Mouse (Mus musculus) hindbrain, embryonic 13.5 days (tissue): ENCODE measurements at regions not wholly inside any gene's neighbourhood (a gene's known extent, or its start where the extent isn't known, plus 50 kb on each side); places are given as distances from the start of the nearest gene placed in this dataset.

Experiments
- ATAC-seq: fragments of 200-750 bp; cut with Nextera tagmentation; 2 replicates; pipeline ENCODE4 v1.8.0; 2017; ENCODE audit warnings: moderate TSS enrichment; ENCODE audit not compliant: low FRiP score
- H3K27ac ChIP-seq: fragments of 300-500 bp; sonication (generic); 2 replicates; pipeline ENCODE4 v1.5.1; 2015; ENCODE audit warnings: inconsistent platforms, mild to moderate bottlenecking, moderate library complexity
- H3K27me3 ChIP-seq: fragments of 300-500 bp; sonication (generic); 2 replicates; pipeline ENCODE4 v1.6.1; 2015; ENCODE audit warnings: mild to moderate bottlenecking, inconsistent platforms
- H3K36me3 ChIP-seq: fragments of 300-500 bp; sonication (generic); 2 replicates; pipeline ENCODE4 v1.6.1; 2015; ENCODE audit warnings: mild to moderate bottlenecking, inconsistent platforms
- H3K4me1 ChIP-seq: fragments of 300-500 bp; sonication (generic); replicated peaks from 2 replicates; pipeline ENCODE4 v1.6.1; 2015; ENCODE audit warnings: inconsistent platforms
- H3K4me2 ChIP-seq: fragments of 300-500 bp; sonication (generic); 2 replicates; pipeline ENCODE4 v1.6.1; 2015; ENCODE audit warnings: inconsistent platforms, mild to moderate bottlenecking, moderate library complexity
- H3K4me3 ChIP-seq: fragments of 300-500 bp; sonication (generic); 2 replicates; pipeline ENCODE4 v1.5.1; 2015; ENCODE audit warnings: mild to moderate bottlenecking, inconsistent platforms
- H3K9ac ChIP-seq: fragments of 300-500 bp; sonication (generic); 2 replicates; pipeline ENCODE4 v1.6.1; 2015; ENCODE audit warnings: mild to moderate bottlenecking, inconsistent platforms
- H3K9me3 ChIP-seq: fragments of 300-500 bp; sonication (generic); 2 replicates; pipeline ENCODE4 v1.6.1; 2016; ENCODE audit warnings: inconsistent platforms
- WGBS: fragments of 180-500 bp; shearing (Covaris S2); methylation state at CpG from one replicate; pipeline ENCODE4 v1.1.7; 2015; 5-methylcytosine and 5-hydroxymethylcytosine counted together

- Histone ChIP-seq H3K27ac (no peak overlapping the region; the same call in 1 of the 2 replicates), H3K4me1 (no peaks in the 10 kb centered on the region), H3K4me3 (no peak overlapping the region), H3K4me2 (no peak overlapping the region), H3K9ac (no peak overlapping the region), H3K36me3 (no peaks in the 10 kb centered on the region), H3K9me3 (no peaks in the 10 kb centered on the region), H3K27me3 (peaks cover 23% of the 10 kb centered on the region; the same call in 1 of the 2 replicates)
- 35% methylated on average over 2 of the region's 2 CpGs for WGBS
- no peak for ATAC-seq
Observed at GRCm38 (mm10) chrX:167088438-167088837, 120.7 kb downstream of the Tmsb4x start.

DNA sequence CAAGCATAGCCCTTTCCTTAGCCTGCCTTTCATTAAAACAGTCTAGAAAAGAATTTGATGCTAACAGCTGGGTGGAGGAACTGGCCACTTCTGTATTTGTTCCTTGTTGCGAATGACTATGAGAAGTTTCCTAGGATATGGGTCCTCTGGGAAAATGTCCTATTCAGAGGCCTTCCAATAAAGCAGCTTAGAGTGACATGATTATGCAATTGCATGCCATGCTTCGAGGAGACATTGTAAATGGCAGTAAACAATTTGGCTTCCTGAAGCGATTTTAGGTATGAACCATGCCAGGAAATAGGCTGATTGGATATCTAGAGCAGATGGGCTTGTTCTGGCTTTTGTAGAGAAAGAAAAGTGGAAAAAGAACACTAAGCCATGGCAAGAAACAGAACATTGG, 128.3 kb downstream of the Tmsb4x start:
- Histone ChIP-seq H3K4me3 (no peak overlapping the region), H3K36me3 (no peaks in the 10 kb centered on the region), H3K4me1 (no peaks in the 10 kb centered on the region), H3K9ac (no peak overlapping the region), H3K27me3 (peaks cover 36% of the 10 kb centered on the region), H3K9me3 (no peaks in the 10 kb centered on the region), H3K27ac (no peak overlapping the region), H3K4me2 (no peak overlapping the region)
- no peak for ATAC-seq
- 58% methylated on average over 3 of the region's 3 CpGs for WGBS

DNA sequence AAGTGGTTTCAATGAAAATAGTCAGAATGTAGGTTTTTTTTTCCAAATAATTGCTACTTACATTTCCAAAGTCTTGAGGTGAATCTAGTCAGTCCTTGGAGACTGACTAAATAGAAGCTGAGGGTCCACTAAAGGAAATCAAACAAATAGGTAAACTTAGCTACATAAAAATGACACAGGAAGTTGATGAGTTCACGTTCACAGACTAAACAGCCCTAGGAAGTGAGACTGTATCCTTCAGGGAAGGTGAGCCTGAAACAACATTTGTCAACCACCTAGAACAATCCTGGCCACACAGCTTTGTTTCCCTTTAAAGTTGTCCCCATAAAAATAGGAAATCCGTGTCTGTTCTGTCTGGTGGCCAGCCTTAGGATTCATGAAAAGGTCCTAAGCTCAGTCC, 140.0 kb downstream of the Tmsb4x start:
- Histone ChIP-seq H3K27me3 (peaks cover 46% of the 10 kb centered on the region; the same call in 1 of the 2 replicates), H3K9me3 (no peaks in the 10 kb centered on the region), H3K36me3 (no peaks in the 10 kb centered on the region), H3K4me3 (no peak overlapping the region), H3K9ac (no peak overlapping the region), H3K4me2 (no peak overlapping the region), H3K4me1 (no peaks in the 10 kb centered on the region), H3K27ac (no peak overlapping the region)
- WGBS, result 82% methylated on average over 2 of the region's 2 CpGs
- no peak for ATAC-seq

DNA sequence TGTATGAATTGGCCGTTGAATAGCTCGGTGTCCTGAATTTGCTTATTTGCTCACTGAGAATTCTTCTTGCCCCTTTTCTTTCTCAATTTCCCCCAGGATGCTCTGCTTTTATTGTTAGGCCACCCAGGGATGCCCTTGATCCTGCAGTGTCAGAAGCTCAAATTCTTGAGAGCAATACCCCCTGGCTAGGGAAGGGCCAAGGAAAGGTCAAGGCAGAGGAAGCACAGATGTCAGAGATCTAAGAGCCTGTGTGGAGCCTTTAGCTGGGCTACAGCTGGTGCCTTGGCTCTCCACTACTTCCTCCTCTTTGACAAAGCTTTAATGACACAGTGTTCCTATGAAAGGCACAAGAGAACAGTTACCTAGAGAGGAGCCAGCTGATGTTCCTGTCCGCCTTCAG, 141.2 kb downstream of the Tmsb4x start:
- H3K9me3 ChIP-seq, result no peaks in the 10 kb centered on the region
- peaks cover 49% of the 10 kb centered on the region; the same call in 1 of the 2 replicates for H3K27me3 ChIP-seq
- no peak overlapping the region for H3K4me3 ChIP-seq
- ATAC-seq, result no peak
- 81% methylated on average over 3 of the region's 3 CpGs for WGBS
- no peak overlapping the region for H3K4me2 ChIP-seq
- H3K9ac ChIP-seq, result no peak overlapping the region
- no peaks in the 10 kb centered on the region for H3K4me1 ChIP-seq
- no peak overlapping the region for H3K27ac ChIP-seq
- no peaks in the 10 kb centered on the region for H3K36me3 ChIP-seq

GRCm38 (mm10) chrX:167063881-167064280, 145.2 kb downstream of the Tmsb4x start:
- Histone ChIP-seq H3K4me3 (no peak overlapping the region), H3K9ac (no peak overlapping the region), H3K9me3 (no peaks in the 10 kb centered on the region), H3K27ac (no peak overlapping the region), H3K4me1 (no peaks in the 10 kb centered on the region), H3K27me3 (peaks cover 47% of the 10 kb centered on the region; the same call in 1 of the 2 replicates), H3K36me3 (no peaks in the 10 kb centered on the region), H3K4me2 (no peak overlapping the region)
- 59% methylated on average over 4 of the region's 4 CpGs for WGBS
- no peak for ATAC-seq

GRCm38 (mm10) chrX:167052456-167052855, 156.7 kb downstream of the Tmsb4x start:
- H3K4me3 ChIP-seq, result no peak overlapping the region
- H3K4me1 ChIP-seq, result no peaks in the 10 kb centered on the region
- 69% methylated on average over 10 of the region's 10 CpGs for WGBS
- no peak overlapping the region for H3K9ac ChIP-seq
- no peaks in the 10 kb centered on the region for H3K9me3 ChIP-seq
- ATAC-seq, result no peak
- peaks cover 48% of the 10 kb centered on the region; the same call in 1 of the 2 replicates for H3K27me3 ChIP-seq
- no peaks in the 10 kb centered on the region for H3K36me3 ChIP-seq
- no peak overlapping the region for H3K27ac ChIP-seq
- no peak overlapping the region for H3K4me2 ChIP-seq

DNA sequence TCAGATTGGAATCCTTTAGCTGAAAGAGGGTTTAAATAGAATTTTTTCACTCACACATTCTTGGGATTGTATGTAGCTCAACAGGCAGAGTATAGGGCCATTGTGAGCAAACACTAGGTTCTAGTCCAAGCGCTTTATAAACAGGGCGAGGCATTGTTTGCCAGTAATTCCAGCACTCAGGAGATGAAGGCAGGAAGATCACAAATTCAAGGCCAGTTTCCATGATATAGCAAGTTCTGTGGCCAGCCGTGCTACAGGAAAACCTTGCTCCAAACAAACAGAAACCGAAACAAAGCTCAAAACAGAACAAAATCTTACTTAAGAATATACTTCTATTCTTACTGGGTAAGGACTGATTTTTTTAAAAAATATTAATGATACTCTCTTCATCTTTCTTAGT, 159.0 kb downstream of the Tmsb4x start:
- Histone ChIP-seq H3K27me3 (peaks cover 53% of the 10 kb centered on the region; the same call in 1 of the 2 replicates), H3K27ac (no peak overlapping the region), H3K36me3 (no peaks in the 10 kb centered on the region), H3K9ac (no peak overlapping the region), H3K9me3 (no peaks in the 10 kb centered on the region), H3K4me1 (no peaks in the 10 kb centered on the region), H3K4me3 (no peak overlapping the region), H3K4me2 (no peak overlapping the region)
- 75% methylated on average over 4 of the region's 4 CpGs for WGBS
- no peak for ATAC-seq

DNA sequence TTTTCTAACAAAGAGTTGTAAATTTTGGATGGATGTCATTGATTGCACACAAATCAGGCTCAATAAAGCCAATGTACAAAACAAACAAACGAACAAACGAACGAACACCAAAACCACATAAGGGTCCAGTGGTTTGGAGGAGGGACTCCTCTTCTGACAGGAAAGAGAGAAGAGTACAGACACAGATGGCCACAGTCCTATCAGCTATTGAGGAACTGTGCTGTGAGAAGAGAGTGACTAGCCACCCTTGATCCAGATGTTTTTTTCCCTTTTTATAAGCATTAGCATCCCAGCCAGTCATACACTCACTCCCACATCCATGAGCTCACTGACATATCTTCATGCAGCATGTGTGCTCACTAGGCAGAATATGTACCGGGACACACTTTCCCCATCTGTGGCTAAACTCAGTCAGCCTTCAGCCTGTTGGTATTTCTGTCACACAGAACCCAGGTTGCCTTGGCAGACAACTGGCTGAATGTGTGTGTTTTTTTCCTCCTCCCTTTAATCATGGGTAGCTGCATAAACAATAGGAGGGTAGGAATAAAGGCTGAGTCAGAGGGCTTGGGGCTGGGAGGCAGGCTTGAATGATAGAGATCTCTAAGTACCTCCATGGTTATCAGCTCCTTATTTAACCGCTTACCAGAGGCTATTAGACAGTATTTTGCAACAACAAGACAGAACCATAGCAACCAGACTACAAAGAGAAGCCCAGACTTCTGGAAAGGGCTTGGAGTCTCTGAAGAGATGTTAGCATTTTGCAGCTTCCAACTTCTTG, 159.7 kb downstream of the Tmsb4x start:
- Histone ChIP-seq H3K9me3 (no peaks in the 10 kb centered on the region), H3K27ac (no peak overlapping the region), H3K36me3 (no peaks in the 10 kb centered on the region), H3K4me3 (no peak overlapping the region), H3K27me3 (peaks cover 58% of the 10 kb centered on the region; the same call in 1 of the 2 replicates), H3K9ac (no peak overlapping the region), H3K4me2 (no peak overlapping the region), H3K4me1 (no peaks in the 10 kb centered on the region)
- WGBS, result 68% methylated on average over 5 of the region's 5 CpGs
- ATAC-seq, result peak; percentile 63; the same call in 1 of the 2 replicates

DNA sequence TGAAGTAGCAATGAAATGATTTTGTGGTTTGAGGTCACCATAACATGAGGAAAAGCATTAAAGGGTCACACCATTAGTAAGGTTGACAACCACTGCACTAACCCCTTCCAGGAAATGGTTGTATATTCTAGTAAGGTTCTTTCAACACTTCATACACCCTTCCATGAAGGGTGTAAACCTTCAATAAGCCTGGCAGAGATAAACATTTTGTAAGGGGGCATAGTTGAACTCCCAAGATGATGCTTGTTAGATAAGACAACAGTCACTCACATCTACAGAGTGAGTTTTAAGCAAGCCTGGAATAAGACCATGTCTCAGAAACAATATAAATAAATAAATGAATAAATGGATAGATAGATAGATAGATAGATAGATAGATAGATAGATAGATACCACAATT, 171.1 kb downstream of the Tmsb4x start:
- H3K27me3 ChIP-seq, result peaks cover 29% of the 10 kb centered on the region; the same call in 1 of the 2 replicates
- no peak overlapping the region for H3K4me3 ChIP-seq
- no peak overlapping the region for H3K4me2 ChIP-seq
- H3K9ac ChIP-seq, result no peak overlapping the region
- ATAC-seq, result no peak
- no peaks in the 10 kb centered on the region for H3K4me1 ChIP-seq
- H3K9me3 ChIP-seq, result no peaks in the 10 kb centered on the region
- H3K27ac ChIP-seq, result no peak overlapping the region
- no peaks in the 10 kb centered on the region for H3K36me3 ChIP-seq

DNA sequence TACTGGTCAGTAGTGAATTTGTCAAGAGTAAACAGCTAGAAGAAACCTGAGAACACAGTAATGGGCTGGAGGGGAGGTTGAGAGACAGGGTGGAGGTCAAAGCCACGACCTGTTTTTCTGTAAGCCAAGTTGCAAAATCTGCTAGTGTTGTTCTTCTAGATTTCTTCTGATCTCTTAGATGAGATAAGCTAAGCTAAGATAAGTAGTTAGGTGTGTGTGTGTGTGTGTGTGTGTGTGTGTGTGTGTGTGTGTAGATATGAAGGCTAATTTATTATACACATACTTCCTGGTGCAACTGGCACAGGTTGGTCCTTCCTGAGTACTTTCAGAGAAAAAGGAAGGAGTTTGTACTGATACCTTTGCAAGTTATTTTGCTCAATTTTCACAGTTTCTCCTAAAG, 172.8 kb downstream of the Tmsb4x start:
- no peaks in the 10 kb centered on the region for H3K4me1 ChIP-seq
- WGBS, result 58% methylated on average over 1 of the region's 1 CpGs
- no peaks in the 10 kb centered on the region for H3K9me3 ChIP-seq
- H3K4me3 ChIP-seq, result no peak overlapping the region
- H3K27ac ChIP-seq, result no peak overlapping the region
- peaks cover 36% of the 10 kb centered on the region; the same call in 1 of the 2 replicates for H3K27me3 ChIP-seq
- H3K4me2 ChIP-seq, result no peak overlapping the region
- H3K36me3 ChIP-seq, result no peaks in the 10 kb centered on the region
- no peak overlapping the region for H3K9ac ChIP-seq
- ATAC-seq, result no peak

DNA sequence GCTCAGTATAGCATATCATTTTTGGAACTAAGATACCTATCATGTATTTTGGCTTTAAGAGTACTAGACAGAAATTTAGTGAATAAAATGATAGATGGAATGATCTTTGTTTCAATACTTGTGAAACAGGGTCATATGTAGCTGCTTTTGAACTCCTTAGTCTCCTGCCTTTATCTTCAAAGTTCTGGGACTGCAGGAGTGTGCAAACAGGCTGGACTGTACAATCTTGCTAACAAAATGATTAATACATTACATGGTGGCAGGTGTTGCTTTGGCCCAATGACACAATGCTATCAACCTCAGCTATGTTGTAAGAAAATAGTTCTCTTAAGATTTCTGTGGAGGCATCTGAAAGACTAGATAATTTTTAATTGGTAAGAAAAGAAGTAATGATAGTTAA, 173.5 kb downstream of the Tmsb4x start:
- Histone ChIP-seq H3K27ac (no peak overlapping the region), H3K36me3 (no peaks in the 10 kb centered on the region), H3K4me2 (no peak overlapping the region), H3K4me1 (no peaks in the 10 kb centered on the region), H3K4me3 (no peak overlapping the region), H3K9ac (no peak overlapping the region), H3K27me3 (peaks cover 39% of the 10 kb centered on the region; the same call in 1 of the 2 replicates), H3K9me3 (no peaks in the 10 kb centered on the region)
- no peak for ATAC-seq

GRCm38 (mm10) chrX:167033091-167033490, 176.0 kb downstream of the Tmsb4x start:
- H3K4me3 ChIP-seq, result no peak overlapping the region
- H3K36me3 ChIP-seq, result no peaks in the 10 kb centered on the region
- H3K27ac ChIP-seq, result no peak overlapping the region
- H3K4me1 ChIP-seq, result no peaks in the 10 kb centered on the region
- no peak for ATAC-seq
- H3K9me3 ChIP-seq, result no peaks in the 10 kb centered on the region
- H3K27me3 ChIP-seq, result peaks cover 38% of the 10 kb centered on the region
- H3K9ac ChIP-seq, result no peak overlapping the region
- 94% methylated on average over 2 of the region's 2 CpGs for WGBS
- H3K4me2 ChIP-seq, result no peak overlapping the region

GRCm38 (mm10) chrX:167032586-167032985, 176.5 kb downstream of the Tmsb4x start:
- Histone ChIP-seq H3K27me3 (peaks cover 36% of the 10 kb centered on the region), H3K9ac (no peak overlapping the region), H3K4me1 (no peaks in the 10 kb centered on the region), H3K36me3 (no peaks in the 10 kb centered on the region), H3K9me3 (no peaks in the 10 kb centered on the region), H3K4me3 (no peak overlapping the region), H3K27ac (no peak overlapping the region), H3K4me2 (no peak overlapping the region)
- ATAC-seq, result no peak
- 78% methylated on average over 3 of the region's 3 CpGs for WGBS
